Mouse (Mus musculus) kidney, postnatal 36 days (tissue): ENCODE measurements at regions not wholly inside any gene's neighbourhood (a gene's known extent, or its start where the extent isn't known, plus 50 kb on each side); places are given as distances from the start of the nearest gene placed in this dataset.

Experiments
- DNase-seq, 2 experiments: peaks; one replicate each; pipeline ENCODE4 v3.0.0; 2021 to 2022; ENCODE audit warnings: mixed read lengths in 2 of 2

DNA sequence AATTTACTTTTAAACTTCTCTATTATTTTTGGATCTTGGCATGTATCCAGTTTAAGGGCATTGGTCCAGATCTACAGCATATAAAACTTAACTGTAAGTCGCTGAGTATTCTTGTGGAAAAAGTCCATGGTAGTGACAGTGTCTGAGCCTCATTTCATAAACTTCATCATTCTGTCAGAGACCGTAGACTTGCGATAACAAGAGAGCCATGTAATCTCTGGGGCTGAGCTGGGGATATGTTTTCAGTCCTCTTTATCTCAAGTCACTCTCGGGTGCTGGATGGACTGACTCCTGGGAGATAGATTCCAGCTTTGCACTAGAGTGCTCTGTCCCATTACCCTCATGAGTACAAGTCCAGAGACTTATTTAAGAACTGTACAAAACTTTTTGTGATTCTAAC is 362.0 kb downstream of the Fat4 start:
- no peak for DNase-seq

DNA sequence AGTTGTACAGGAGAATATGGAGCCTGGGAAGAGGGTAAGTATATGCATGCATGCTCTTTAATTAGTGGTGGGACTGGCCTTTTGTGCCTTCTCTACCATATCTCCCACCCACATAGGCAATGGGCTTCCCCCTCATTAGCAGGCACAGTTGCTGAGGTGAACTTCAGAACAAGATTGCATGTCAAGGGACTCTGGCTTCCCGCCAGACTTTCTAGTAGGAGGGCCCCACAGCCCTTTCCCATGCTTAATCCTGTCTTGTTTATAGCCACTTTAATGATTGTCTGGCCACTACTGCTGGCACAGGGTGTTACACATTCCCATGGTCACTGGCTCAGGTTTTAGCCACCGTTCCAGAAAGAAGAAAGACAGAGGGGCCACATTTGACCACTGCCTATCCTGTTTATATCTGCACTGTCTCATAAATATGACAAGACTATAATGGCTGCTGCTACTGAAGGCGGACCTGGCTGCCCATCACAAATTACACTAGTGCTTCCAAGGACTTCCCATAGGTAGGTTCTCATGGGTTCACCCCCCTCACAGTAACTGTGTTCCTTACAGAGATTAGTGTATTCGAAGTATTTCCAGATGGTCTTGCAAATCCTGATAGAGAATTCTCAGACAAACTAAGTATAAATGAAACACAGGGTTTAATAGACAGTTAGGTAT is 362.6 kb downstream of the Fat4 start:
- peak in 1 of 2 experiments; percentile 6 for DNase-seq

DNA sequence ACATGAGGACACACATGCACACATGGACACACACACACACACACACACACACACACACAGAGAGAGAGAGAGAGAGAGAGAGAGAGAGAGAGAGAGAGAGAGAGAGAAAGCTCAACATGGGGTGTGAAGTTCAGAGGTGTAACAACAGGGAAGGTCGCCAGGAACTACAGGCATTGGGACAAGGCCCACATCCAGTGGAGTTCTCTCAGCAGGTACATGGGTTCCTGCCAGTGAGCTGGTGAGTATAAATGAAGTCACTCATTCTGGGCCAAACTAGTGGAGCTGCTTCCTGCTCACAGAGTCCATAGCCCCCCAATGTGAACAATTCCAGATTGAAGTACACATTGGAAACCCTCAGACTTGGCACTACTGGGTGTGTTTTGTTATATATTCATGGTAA is 366.3 kb downstream of the Fat4 start:
- no peak for DNase-seq

DNA sequence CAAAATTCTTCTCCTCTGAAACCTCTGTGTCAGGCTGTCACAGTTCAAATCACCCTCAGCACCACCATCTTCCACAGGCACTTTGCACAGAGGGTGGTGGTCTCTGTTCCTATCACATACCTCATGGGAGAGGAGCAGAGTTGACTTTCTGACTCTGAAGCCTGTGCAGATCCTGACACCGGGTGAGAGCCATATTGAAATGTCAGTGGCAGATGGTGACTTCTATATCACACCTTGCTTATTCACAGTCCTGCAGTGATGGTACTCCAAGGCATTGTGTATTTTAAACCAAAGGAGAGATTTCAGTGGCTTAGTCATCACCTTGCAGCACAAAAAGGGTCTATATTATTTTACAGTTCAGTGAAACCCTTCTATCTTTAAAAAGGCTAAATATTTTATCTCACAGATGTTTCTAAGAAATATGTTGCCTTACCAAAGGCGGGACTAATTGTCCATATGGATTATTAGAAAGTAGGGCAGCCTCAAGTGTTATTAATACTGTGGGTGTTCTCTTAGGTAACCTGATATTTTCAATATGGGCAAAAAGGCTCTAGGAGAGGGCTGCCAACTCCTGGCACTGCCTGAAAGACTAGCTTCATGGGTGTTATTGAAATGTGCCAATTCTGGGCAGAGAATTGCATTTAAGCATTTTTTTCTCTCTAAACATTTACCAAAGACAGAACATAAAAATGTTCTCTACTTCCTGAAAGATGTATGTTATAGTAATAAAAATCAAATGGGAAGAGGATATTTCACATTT is 378.1 kb downstream of the Fat4 start:
- no peak for DNase-seq

DNA sequence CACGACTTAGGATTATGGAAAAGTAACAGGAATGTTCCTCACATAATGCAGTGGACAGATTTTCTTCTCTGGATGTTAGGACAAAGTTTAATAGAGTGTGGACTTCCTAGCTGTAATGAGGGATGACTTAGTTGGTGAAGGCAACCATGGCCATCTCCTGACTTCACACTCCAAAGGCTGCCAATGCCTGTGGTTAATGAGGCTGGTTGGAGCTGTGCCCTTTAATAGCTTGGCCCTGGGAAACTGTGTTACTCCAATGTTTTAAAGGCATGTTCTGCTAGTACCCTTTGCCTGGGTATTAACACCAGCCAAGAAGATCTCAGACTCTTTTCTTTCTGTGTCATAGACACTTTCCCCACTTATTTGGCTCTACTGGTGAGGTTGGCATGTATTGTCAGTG is 378.9 kb downstream of the Fat4 start:
- DNase-seq: no peak

DNA sequence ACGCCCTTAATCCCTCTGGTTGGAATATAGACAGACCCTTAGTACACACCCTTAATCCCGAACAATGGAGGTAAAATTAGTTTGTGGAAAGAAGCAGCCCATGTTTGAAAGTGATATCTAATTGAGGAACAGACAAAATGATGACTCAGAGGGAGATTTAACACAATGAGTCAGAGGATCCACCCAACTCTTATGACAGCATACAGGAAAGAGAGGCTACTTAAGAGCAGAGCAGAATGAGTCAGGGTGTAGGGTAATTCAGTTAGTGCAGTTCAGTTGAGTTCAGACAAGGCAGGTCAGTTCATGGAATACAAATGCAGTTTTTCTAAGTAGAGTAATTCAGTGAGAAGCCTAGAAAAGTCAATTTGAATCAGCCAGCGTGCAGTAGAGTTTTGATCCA is 382.6 kb downstream of the Fat4 start:
- no peak for DNase-seq

DNA sequence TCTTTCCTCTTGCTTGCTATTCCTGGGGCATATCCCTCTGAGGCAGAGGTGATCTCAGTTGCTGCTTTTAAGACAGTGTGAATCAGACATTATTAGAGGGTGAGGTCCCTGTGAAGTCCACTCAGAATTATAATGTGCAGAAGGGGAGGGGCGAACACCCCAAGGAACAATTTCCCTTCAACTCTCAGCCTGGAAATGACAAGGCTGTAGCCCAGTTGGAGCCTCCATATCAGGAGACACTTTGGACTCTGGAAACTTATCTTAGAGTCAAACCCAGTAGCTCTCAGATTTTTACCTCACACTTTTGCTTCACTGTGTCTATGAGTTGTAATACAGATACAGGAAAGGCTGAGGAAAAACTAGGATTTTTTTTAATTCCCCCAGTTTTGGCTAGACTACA is 385.9 kb downstream of the Fat4 start:
- no peak for DNase-seq

DNA sequence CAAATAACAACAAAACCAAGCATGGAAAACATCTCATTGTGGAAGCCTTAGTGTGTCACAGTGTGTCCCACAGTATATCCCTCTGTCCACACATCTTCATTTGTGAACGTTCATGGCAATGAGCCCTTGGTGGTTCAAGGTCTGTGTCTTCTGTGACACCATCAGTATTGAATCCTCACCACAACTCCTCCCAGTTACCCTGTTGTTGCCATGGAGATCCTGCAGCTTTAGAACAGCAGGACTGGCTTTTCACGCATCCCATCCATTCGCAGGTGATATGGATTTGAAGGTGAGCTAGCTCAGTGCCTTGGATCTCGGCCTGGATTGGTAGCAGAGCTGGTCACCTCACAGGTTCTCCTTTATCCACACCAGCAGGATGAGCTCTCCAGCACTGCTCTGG is 390.2 kb downstream of the Fat4 start:
- no peak for DNase-seq

DNA sequence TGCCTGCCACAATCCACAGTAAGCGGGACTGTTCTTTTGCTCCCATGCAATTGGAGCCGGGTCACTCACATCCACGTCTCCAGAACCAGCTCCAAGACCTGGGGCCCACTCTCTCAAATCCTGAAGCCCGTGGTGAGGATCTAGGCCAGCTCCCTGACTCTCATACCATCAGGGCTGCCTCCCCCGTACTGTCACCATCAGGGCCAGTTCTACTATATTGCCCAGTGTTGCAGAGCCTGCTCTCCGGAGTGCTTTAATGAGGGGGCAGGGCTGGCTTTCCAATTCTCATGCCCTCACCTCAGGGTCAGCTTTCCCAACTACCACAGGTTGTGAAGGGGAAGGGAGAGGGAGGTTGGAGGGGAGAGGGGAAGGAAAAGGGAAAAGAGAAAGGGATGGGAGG is 390.6 kb downstream of the Fat4 start:
- DNase-seq: no peak

DNA sequence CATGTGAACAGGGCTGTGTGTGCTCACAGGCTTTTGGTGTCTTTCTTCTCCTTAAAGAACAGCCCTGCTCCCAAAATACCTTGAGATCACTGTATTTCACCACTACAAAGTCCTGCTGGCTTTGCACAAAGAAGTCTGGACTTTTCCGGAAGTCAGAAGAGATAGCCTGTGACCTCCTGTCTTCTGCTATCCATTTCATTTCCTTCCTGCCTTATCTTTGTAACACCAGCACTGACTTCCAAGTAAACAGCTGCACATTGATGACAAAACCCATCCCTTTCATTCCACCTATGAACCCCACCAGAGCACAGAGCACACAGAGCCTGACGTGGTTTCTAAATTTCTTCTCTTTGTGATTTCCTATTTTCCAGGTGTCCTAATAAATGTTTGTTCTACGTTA is 408.5 kb downstream of the Fat4 start:
- DNase-seq: peak; percentile 3 to 9

DNA sequence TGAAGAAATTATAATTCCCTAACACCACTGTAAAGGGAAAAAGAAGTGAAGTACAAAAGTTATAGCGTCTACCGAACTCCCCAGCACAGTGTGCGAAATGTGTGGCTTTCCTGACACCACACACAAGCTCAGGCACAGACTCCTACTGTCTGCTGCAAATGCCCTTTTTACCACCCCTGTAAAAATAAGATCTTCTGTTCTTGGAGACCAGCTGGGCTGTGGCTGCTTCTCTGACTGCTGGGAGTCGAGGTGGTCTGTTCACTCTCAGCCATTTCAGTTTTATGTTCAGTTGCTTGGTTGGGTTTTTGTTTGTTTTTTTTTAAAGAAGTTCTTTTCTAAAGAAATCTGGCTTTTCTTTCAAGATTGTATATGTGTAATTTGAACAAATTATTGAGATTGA is 409.5 kb downstream of the Fat4 start:
- no peak for DNase-seq

DNA sequence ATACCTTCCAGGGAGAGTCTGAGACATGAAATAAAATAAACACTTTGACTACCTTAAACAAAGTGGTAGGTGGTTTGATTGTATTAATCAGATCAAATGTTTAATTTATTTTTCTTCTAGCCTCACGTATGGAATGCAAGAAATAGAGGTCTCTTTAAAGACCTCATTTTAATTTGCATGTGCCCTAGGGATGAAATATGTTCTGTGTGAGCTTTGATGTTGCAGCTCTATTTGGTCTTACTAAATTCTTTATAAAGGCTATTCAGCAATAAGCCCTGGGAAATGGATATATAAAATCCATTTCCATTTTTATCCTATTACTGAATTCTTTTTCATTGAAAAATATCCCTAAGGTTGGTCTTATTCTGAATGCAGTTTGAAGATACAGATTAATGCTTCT is 422.7 kb downstream of the Fat4 start:
- DNase-seq: no peak

DNA sequence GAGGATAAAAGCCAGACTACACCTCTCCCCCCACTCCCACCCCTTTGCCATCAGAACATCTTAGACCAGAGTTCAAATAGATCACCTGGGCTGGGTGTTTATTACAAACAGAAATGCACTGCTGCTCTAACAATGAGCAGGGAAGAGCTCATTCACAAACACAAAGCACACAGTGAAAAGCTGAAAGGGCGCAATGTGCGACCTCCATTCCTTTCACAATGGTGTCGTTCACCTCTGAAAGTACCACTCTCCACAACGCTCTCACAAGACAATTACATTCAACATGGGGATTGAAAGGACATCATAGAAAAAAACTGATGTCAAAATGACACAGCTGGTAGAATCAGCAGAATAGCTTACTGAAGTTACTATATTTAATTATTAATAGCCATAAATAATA is 426.8 kb downstream of the Fat4 start:
- no peak for DNase-seq

DNA sequence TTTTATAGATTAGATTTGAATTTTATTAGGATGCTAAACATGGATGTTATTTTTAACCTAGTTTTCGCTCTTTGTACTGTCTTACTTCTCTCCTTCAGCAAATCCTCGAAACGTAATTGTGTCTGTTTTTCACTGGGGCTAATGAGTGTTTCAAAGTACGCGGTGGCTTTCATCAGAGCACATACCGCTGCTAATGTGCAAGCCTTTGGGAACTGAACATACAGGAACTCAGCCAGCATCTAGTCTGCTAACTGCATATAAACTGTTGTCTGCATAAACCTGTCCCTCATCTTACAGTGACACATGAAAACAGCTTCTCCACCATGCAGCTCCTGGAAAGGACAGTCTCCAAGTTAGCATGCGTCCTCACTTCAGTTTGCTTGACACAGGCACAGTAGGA is 434.1 kb downstream of the Fat4 start:
- DNase-seq: no peak

DNA sequence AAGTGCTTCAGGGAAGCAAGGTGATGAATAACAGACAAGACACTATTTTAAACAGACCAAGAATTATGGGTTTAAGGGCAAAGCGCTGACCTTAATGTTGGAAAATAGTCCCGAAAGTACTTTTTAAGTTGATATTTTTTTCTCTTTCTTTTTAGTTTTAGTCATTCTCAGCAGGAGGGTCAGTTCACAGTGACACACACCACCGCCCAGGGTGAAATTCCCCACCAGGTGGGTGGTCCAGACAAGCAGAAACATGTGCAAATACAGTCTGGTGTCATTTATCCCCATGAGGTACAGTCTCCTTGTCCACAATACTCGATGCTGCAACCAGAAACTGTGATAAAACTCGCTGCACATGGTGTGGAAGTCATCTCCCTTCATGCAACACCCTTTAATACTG is 435.5 kb downstream of the Fat4 start:
- peak in 1 of 2 experiments; percentile 3 for DNase-seq

DNA sequence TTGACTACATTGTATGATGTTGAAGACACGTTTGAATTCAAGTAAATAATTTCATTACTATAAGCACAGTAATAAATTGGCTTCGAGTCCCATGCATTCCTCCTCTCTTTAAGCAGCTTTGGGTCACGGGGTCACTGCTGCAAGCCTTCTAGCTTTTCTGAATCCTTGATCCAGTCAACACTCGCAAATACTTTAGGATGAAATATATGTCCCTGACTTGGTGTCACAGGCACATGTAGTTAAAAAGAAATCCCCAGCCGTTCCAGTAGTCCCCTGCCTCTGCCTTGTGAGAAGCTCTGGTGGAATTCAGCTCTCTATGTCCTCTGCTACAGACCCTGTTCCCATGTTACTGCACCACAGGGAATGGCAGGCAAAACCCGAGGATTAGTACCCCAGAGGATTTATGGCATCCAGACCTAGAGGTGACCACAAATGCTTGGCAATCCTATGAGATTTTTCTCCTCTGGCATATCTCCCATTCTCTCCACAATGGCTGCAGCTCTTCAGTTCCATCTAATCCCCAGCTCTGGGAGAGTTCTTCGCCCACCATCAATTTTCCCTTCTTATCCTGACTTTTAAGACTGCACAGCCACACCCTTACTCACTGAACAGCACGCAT is 449.0 kb downstream of the Fat4 start:
- no peak for DNase-seq

DNA sequence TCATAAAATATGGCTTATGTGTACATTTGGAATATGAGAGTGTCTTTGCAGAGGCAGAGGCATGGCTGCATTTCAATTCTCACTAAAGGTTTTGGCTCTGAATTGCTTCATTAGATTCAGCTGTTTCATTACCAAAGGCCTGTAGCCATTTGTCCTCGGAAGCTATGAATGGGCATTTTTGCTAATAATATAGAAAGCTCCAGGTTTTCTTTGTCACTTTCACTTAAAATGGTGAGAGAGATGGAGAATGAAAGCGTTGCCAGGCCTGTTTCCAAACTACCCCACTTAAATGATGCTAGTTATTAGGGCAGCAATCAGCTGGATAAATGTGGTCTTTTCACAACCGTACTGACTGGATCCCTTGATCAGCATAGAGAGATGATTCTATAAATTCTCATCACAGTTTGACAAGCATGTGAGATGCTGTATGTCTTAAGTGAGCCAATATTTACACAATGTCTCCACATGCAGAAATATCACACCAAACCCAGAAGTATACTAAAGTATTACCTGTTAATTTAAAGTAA is 454.5 kb downstream of the Fat4 start:
- DNase-seq: no peak

DNA sequence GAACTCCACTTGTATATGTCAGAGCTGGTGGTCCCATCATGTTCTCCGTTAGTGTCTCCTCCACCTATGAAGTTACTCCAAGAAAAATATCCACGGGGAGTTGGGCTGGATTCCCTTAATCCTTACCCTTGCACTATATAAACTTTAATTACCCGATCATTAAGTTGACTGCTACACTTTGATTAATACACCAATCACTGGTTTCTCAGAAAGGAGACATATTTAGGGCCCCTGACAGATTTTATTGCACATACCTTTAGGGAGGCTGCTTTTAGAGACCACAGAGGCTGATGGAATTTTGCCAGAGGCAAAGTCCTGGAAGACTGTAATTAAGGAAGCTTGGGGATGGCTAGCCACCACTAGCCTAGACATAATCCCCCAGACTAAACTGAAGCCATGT is 457.3 kb downstream of the Fat4 start:
- DNase-seq: no peak

DNA sequence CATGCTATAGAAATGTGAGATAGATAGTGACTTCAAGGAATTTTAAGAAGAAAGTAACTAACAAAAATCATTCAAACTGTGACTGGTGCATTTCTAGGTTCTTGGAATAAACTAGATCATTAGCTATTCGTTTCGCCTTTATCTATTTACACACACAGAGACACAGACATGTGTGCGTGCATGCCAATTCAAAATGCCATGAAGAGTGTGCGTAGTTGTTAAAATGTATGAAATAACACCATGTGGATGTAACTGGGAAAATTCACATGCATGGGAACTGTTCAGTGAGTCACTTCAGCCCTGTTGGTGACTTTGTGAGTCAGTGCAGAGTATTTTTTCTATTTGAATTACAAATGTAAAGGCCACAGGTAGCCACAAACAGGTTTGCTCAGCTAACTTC is 460.8 kb downstream of the Fat4 start:
- no peak for DNase-seq

DNA sequence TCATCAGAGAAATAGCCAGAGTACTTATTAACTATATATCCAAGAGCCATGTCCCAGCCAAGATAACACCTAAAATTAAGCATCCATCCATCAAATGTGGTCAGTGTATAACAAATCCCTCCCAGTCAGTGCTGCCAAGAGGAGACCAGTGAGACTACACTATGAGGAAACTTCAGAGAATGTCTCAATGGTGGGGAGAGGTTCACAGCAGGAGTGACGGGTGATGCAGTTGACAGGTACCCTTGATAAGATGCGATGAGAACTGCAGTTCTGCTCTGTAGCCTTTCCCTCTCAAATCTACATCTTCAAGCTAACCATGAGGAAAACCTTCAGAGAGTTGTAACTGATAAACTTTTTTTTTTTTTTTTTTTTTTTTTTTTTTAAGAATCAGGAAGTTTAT is 470.3 kb downstream of the Fat4 start:
- DNase-seq: no peak

DNA sequence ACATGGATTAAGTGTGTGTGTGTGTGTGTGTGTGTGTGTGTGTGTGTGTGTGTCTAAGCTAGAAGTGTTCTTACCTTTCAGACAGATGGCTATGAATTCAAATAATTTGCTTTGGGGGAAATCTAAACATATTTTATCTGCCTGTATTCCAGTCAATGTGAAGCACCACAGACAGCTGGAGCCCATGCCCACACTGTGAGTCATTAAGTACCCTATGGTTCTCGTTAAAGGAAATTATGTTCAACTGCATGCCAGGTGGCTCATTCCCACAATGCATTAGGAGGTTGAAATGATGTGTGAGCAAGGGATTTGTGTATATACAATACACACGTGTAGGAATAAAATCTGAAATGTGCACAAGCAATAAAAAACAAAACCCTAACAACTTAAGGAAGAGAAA is 473.5 kb downstream of the Fat4 start:
- DNase-seq: no peak

DNA sequence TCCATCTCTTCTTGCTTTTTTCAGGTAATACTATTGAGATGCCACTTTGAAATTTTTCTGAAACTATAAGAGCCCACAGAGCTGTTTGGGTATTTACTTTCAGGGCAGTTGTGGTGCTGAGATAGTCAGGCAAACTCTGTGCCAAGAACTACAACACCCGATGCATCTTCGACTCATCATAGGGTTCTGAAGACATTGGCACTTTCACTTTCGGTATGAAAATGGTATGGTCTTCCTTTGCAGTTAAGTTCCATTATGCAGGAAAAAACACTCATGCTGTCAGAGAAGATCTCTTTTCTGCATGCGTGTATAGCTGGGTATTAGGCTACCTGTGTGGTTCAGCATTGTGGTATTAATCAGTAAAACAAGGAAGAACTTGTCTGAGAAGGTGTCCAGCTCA is 484.2 kb downstream of the Fat4 start:
- peak in 1 of 2 experiments; percentile 11 for DNase-seq

DNA sequence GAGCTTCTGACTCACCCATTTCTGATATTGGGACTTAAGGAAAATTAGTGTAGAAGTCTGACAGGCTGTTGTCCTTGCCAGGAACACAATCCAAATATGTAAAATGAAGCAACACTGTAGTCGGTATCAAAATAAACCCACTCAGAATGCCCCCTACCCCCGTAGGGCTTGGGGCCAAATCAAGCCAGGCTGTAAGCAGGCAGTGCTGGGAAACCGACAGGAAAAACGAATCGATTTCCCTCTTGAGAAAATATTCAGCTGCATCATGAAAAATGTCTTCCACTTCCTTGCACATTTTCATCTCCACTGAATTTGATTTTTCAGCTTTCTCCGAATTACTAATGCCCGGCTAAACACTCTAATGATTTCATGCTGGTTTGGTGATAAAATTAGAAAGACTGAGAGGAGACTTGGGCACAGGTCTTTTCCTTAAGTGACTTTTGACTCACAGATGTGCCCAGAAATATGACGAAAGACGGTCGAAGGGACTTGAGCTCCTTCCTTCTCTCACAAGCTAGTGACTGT is 485.7 kb downstream of the Fat4 start:
- DNase-seq: no peak

DNA sequence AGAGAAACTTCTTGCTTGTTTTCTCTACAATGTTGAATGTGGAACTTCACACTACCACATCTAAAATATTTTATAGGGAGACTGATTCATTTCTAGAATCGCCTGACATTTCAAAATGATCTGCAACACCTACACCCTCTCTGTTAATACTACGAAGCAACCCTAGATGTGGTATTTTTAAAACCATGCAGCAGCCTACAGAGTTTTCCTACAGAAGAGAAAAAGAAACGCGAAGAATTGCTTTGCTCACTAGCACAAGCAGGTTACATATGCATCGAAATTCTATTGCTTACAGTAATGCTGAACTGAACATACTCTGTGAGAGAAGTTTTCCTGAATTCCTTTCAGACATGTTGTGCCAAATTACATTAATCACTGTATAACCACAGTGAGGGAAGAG is 488.7 kb downstream of the Fat4 start:
- no peak for DNase-seq
